Mouse (Mus musculus) liver, adult 2 months (tissue): Measurements from ENCODE around the gene Spg7. TPM values are rescaled to one million over a fixed set of nuclear protein-coding genes. Genes with fewer than 3 reads are reported as not detected.

Experiments used
- DNase-seq: peaks from one replicate; pipeline ENCODE4 v3.0.0-alpha.2; 2011; ENCODE audit warnings: low read depth, low spot score; ENCODE audit errors: extremely low read depth
- H3K27ac ChIP-seq: fragments of 200-500 bp; replicated peaks from 2 replicates; pipeline ENCODE4 v1.5.1; 2012; ENCODE audit warnings: low read depth, mild to moderate bottlenecking, control low read depth, inconsistent platforms, low read length; ENCODE audit not compliant: insufficient read depth
- H3K27me3 ChIP-seq: fragments of 200-500 bp; 2 replicates; pipeline ENCODE4 v1.6.1; 2012; ENCODE audit warnings: mild to moderate bottlenecking, moderate library complexity, low read length, inconsistent platforms; ENCODE audit not compliant: control insufficient read depth, insufficient read depth
- H3K36me3 ChIP-seq: fragments of 200-500 bp; 2 replicates; pipeline ENCODE4 v1.6.1; 2012; ENCODE audit warnings: low read length, inconsistent platforms; ENCODE audit not compliant: control insufficient read depth, insufficient read depth
- H3K4me1 ChIP-seq: fragments of 200-500 bp; 2 replicates; pipeline ENCODE4 v1.6.1; 2011; ENCODE audit warnings: low read length; ENCODE audit not compliant: control insufficient read depth, insufficient read depth
- H3K4me3 ChIP-seq: fragments of 200-500 bp; 2 replicates; pipeline ENCODE4 v1.5.1; 2011; ENCODE audit warnings: low read depth, mild to moderate bottlenecking, control low read depth, low read length, moderate library complexity; ENCODE audit not compliant: insufficient read depth
- H3K79me2 ChIP-seq: fragments of 200-500 bp; 2 replicates; pipeline ENCODE4 v1.6.1; 2012; ENCODE audit warnings: inconsistent platforms, mild to moderate bottlenecking, low read length, moderate library complexity; ENCODE audit not compliant: control insufficient read depth, insufficient read depth
- H3K9ac ChIP-seq: fragments of 200-500 bp; 2 replicates; pipeline ENCODE4 v1.6.1; 2012; ENCODE audit warnings: low read depth, mild to moderate bottlenecking, control low read depth, inconsistent platforms, low read length
- CTCF ChIP-seq: fragments of 200-500 bp; IDR thresholded peaks from 2 replicates; pipeline ENCODE4 v1.5.1; 2011; ENCODE audit warnings: low read depth, low read length, control low read depth
- POLR2A ChIP-seq: fragments of 200-500 bp; IDR thresholded peaks from 2 replicates; pipeline ENCODE4 v1.6.1; 2011; ENCODE audit warnings: low read length, control low read depth; ENCODE audit not compliant: insufficient read depth; ENCODE audit errors: extremely low read depth
- WGBS: fragments of 180-500 bp; shearing (Covaris S2); methylation state at CpG from one replicate; pipeline ENCODE4 v1.1.7; 2018; 5-methylcytosine and 5-hydroxymethylcytosine counted together
- polyA plus RNA-seq: library from polyadenylated mRNA; depleted of rRNA; stranded (reverse); fragments of >200 nt; gene quantifications from 2 replicates; pipeline ENCODE4 v1.2.3, GENCODE M21; 2012
- total RNA-seq: library from RNA; depleted of rRNA; stranded (reverse); fragments of >200 nt; gene quantifications from 2 replicates; pipeline ENCODE4 v1.2.3, GENCODE M21; 2014

Spg7 gene
- total and polyA plus RNA-seq, 2 experiments, result 27.4 to 62.4 TPM

DNA sequence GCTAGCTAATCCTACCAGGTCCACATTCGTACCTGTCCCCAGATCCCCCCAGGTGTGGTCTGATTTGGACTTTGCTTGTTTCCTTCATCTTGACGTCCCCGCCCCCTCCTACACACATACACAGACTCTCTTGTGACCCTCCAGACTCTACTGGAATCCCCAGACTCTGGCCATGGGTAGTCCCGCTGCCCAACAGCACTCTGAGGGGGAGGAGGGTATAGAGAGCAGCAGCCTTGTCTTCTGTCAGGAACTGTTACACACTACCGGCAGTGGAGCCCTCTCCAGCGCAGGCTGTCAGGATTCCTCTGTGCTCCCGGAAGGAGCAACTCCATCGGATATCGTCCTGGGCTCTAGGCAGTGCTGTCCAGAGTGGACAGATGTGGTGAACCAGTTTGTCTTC, 68.3 kb downstream of the Spg7 start:
- Histone ChIP-seq H3K27ac (no peak overlapping the region), H3K4me1 (peaks cover 1% of the 10 kb centered on the region), H3K4me3 (no peak overlapping the region), H3K27me3 (no peaks in the 10 kb centered on the region), H3K36me3 (no peaks in the 10 kb centered on the region), H3K79me2 (no peaks in the 10 kb centered on the region), H3K9ac (no peak overlapping the region)
- DNase-seq, result no peak
- TF ChIP-seq CTCF (no peak), POLR2A (no peak)
- WGBS, result 70% methylated on average over 9 of the region's 9 CpGs

DNA sequence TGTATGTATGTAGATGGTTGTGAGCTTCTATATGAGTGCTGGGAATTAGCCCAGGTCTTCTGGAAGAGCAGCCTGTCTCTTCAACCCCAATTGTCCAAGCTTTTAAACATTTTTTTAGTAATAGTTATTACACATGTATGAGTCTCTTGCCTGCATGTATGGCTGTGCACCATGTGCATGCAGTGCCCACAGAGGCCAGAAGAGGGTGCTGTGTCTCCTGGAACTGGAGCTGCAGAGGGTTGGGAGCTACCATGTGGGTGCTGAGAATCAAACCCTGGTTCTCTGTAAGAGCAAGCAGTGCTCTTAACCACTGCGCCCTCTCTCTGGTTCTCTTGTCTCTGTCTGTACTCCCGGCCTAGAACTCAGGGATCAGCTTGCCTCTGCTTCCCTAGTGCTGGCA, 70.2 kb downstream of the Spg7 start:
- no peaks in the 10 kb centered on the region for H3K27me3 ChIP-seq
- no peak overlapping the region for H3K9ac ChIP-seq
- 96% methylated on average over 2 of the region's 2 CpGs for WGBS
- no peak for DNase-seq
- no peak overlapping the region for H3K4me3 ChIP-seq
- H3K79me2 ChIP-seq, result no peaks in the 10 kb centered on the region
- TF ChIP-seq POLR2A, result no peak
- TF ChIP-seq CTCF, result peak; percentile 30; the same call in 1 of the 2 replicates
- no peaks in the 10 kb centered on the region for H3K36me3 ChIP-seq
- H3K27ac ChIP-seq, result no peak overlapping the region
- no peaks in the 10 kb centered on the region for H3K4me1 ChIP-seq

DNA sequence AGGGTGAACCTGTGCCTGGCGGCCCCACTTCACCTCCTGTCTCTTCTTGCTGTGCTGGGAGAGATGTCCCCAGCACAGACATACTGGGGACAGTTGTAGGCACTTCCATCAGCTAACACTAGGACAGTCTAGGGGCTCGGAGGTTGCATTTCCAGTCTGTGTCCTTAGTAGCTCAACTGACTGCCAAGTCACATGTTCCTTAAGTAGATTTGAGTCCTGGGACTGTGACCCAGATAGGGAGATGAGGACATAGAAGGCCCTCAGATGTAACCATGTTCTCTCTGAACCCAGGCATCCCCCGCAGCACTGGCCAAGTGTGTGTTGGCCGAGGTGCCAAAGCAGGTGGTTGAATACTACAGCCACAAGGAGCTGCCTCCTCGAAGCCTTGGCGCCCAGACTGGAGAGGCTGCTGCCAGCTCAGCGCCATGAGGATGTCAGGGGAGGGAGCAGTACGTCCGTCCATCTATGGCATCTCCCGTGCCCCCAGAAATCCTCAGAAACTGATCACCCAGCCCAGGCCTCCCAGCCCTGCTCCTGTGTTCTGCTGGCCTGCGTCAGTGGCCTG, 71.5 kb downstream of the Spg7 start:
- H3K27ac ChIP-seq, result no peak overlapping the region

DNA sequence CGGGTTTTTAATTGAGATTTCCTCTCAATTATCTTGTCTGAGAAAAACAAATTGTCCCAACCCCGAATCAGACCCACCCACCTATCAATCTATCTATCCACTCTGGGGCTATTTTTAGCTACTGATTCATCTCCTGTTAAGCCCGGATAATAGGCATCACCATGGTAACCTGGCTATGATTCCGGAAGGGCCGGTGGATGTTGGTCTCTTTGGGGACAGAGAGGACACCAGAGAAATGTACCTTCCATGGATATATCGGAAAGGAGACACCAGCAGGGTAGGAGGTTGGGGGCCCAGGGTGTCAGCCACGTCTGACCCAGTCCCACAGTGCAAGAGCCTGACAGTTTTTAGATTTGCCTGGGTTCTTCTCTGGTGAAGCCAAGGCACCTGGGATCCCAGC, 72.7 kb downstream of the Spg7 start:
- no peaks in the 10 kb centered on the region for H3K27me3 ChIP-seq
- H3K4me1 ChIP-seq, result no peaks in the 10 kb centered on the region
- TF ChIP-seq CTCF (no peak), POLR2A (no peak)
- H3K36me3 ChIP-seq, result no peaks in the 10 kb centered on the region
- 53% methylated on average over 7 of the region's 7 CpGs for WGBS
- no peak overlapping the region for H3K27ac ChIP-seq
- no peak overlapping the region for H3K4me3 ChIP-seq
- H3K9ac ChIP-seq, result no peak overlapping the region
- H3K79me2 ChIP-seq, result no peaks in the 10 kb centered on the region
- DNase-seq, result no peak

More for the DNA sequence above, 71.5 kb downstream of the Spg7 start:
- H3K4me1 ChIP-seq, result no peaks in the 10 kb centered on the region
- no peaks in the 10 kb centered on the region for H3K36me3 ChIP-seq
- H3K9ac ChIP-seq, result no peak overlapping the region
- WGBS, result 92% methylated on average over 11 of the region's 11 CpGs
- H3K4me3 ChIP-seq, result no peak overlapping the region
- TF ChIP-seq POLR2A (no peak), CTCF (no peak)
- no peak for DNase-seq
- no peaks in the 10 kb centered on the region for H3K27me3 ChIP-seq
- H3K79me2 ChIP-seq, result no peaks in the 10 kb centered on the region

DNA sequence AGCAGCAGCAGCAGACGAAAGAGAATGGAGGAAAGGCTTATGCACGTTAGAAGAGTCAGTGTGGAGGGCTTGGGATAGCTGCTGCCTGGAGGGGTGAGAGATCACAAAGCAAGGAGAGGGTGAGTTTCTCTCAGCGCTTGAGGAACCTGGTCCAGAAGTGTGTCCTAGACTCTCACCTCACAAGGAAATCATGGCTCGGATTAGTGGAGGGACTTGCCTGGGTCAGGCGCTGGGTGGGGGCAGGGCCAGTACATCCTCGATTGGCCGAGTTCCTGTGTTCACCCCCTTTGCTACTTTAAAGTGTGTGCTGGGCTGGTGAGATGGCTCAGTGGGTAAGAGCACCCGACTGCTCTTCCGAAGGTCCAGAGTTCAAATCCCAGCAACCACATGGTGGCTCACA, 73.1 kb downstream of the Spg7 start:
- Histone ChIP-seq H3K9ac (no peak overlapping the region), H3K27me3 (no peaks in the 10 kb centered on the region), H3K4me1 (no peaks in the 10 kb centered on the region), H3K79me2 (no peaks in the 10 kb centered on the region), H3K4me3 (no peak overlapping the region), H3K27ac (no peak overlapping the region), H3K36me3 (no peaks in the 10 kb centered on the region)
- DNase-seq, result no peak
- WGBS, result 68% methylated on average over 9 of the region's 9 CpGs
- TF ChIP-seq POLR2A (no peak), CTCF (no peak)

DNA sequence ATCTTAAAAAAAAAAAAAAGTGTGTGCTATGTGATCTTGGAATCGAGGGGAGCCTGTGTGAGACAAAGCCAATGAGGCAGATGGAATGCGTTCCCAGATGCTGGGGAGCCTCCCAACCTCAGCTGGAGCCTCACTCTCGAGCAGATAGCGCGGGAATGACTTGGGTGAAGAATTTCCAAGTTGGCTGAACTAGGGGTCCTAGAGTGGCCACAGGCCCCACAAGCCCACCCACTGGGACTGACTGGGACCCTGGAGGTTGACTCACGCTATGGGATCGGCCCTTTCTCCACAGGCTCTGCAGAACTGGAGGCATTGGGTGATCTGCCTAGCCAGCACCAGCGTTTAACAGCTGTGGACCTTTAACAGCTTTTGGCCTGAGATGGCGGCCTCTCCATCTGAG, 73.5 kb downstream of the Spg7 start:
- H3K27me3 ChIP-seq, result no peaks in the 10 kb centered on the region
- no peak overlapping the region for H3K27ac ChIP-seq
- no peaks in the 10 kb centered on the region for H3K4me1 ChIP-seq
- no peaks in the 10 kb centered on the region for H3K36me3 ChIP-seq
- WGBS, result 93% methylated on average over 9 of the region's 9 CpGs
- DNase-seq, result no peak
- no peaks in the 10 kb centered on the region for H3K79me2 ChIP-seq
- no peak overlapping the region for H3K9ac ChIP-seq
- no peak overlapping the region for H3K4me3 ChIP-seq
- TF ChIP-seq CTCF, result no peak
- TF ChIP-seq POLR2A, result no peak
